ENCODE assay signal across 8 mouse cellular contexts in the genomic region with DNA sequence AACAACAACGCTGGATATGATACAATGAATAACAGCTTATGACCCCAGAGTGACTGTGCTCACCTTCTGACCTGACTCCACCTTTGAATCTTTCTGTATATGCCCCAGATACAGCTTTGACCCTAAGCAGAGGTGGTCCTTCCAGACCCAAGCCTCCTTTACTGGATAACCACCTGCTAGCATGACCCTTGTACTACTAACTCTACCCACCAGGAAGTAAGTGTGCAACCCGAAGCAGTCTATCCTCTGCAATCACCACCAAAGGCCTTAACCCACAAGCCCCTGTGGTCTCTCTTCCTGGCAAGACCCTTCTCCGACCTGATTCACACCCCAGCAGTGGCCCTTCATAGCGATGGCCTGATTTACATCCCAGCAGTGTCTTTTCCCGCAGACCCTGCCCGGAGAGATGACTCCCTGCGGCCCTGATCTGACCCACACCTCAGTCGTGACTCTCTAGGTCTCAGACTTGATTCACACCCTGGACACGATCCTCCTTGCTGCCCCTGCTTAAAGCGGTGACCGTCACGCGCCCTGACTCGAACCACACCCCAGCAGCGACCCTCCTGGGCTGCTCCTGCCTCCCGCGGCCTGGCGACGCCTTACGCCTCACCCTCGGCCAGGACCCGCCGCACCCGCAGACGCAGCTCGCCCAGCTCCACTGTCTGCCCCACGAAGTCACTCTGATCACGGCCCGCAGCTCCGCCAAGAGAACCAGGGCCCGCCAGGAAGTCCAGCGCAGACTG. TPM values are rescaled to one million over a fixed set of nuclear protein-coding genes. Genes with fewer than 3 reads are reported as not detected.
DNase-seq lines count a peak whose midpoint lies in the region; ATAC-seq and TF ChIP-seq lines count a peak whose summit lies in the region.

No protein-coding gene starts in this region.

- H3K36me3 ChIP-seq in heart, embryonic 16.5 days (ENCODE audit: control insufficient read depth, insufficient read depth): peaks cover 7% of the 10 kb centered on the region
- peaks cover 7% of the 10 kb centered on the region for H3K36me3 ChIP-seq in E14TG2a.4 (ENCODE audit: insufficient read depth, low read length)
- H3K36me3 ChIP-seq in limb, embryonic 11.5 days (ENCODE audit: control insufficient read depth, insufficient read depth, low read length): no peaks in the 10 kb centered on the region; the same call in 1 of the 2 replicates
- H3K36me3 ChIP-seq in neural tube, embryonic 14.5 days (ENCODE audit: control insufficient read depth, insufficient read depth, low read length): peaks cover 5% of the 10 kb centered on the region; the same call in 1 of the 2 replicates

- ATAC-seq in heart, embryonic 16.5 days (replicated peaks; ENCODE audit: extremely low read depth, insufficient read depth, low FRiP score): peak; percentile 76
- peak; percentile 78 for ATAC-seq in limb, embryonic 11.5 days (ENCODE audit: insufficient number of reproducible peaks, low FRiP score, low TSS enrichment, low read depth)
- peak; percentile 87 for ATAC-seq in neural tube, embryonic 14.5 days (ENCODE audit: low read depth)

- H3K4me1 ChIP-seq in heart, embryonic 16.5 days (ENCODE audit: control insufficient read depth, insufficient read depth, low read length): peaks cover 25% of the 10 kb centered on the region
- H3K4me1 ChIP-seq in E14TG2a.4 (replicated peaks; ENCODE audit: low read depth, low read length): peaks cover 25% of the 10 kb centered on the region
- H3K4me1 ChIP-seq in embryonic fibroblast, embryonic 13.5 days (ENCODE audit: control insufficient read depth, insufficient read depth, low read length): peaks cover 5% of the 10 kb centered on the region
- peaks cover 5% of the 10 kb centered on the region; the same call in 1 of the 2 replicates for H3K4me1 ChIP-seq in limb, embryonic 11.5 days (ENCODE audit: control insufficient read depth, insufficient read depth, low read length)
- H3K4me1 ChIP-seq in neural tube, embryonic 14.5 days (ENCODE audit: control insufficient read depth, insufficient read depth, low read length): peaks cover 12% of the 10 kb centered on the region; the same call in 1 of the 2 replicates

- H3K9ac ChIP-seq in heart, embryonic 16.5 days (ENCODE audit: low read length): peak overlapping the region; percentile 99
- peak overlapping the region; percentile 82 for H3K9ac ChIP-seq in limb, embryonic 11.5 days (ENCODE audit: low read length)
- H3K9ac ChIP-seq in neural tube, embryonic 14.5 days (replicated peaks; ENCODE audit: low read depth, low read length): peak overlapping the region; percentile 93

- no peaks in the 10 kb centered on the region for H3K9me3 ChIP-seq in heart, embryonic 16.5 days (replicated peaks; ENCODE audit: control insufficient read depth, low read length)
- no peaks in the 10 kb centered on the region for H3K9me3 ChIP-seq in E14TG2a.4 (ENCODE audit: low read length)
- no peaks in the 10 kb centered on the region for H3K9me3 ChIP-seq in limb, embryonic 11.5 days (ENCODE audit: control insufficient read depth, low read length)
- no peaks in the 10 kb centered on the region for H3K9me3 ChIP-seq in neural tube, embryonic 14.5 days (ENCODE audit: control insufficient read depth, low read length)

- H3K4me2 ChIP-seq in heart, embryonic 16.5 days (ENCODE audit: low read depth, low read length): peak overlapping the region; percentile 82
- peak overlapping the region; percentile 91 for H3K4me2 ChIP-seq in limb, embryonic 11.5 days (ENCODE audit: low read depth, severe bottlenecking)
- peak overlapping the region; percentile 97 for H3K4me2 ChIP-seq in neural tube, embryonic 14.5 days (ENCODE audit: low read depth, low read length)

- intact Hi-C loops in gastrocnemius, postnatal 36 days (cut with DNase I): no loop called here

- 1% methylated on average over 32 of the region's 32 CpGs for WGBS in heart, embryonic 16.5 days
- WGBS in limb, embryonic 11.5 days: 2% methylated on average over 32 of the region's 32 CpGs
- 2% methylated on average over 32 of the region's 32 CpGs for WGBS in neural tube, embryonic 14.5 days

- no peak for TF ChIP-seq POLR2A in embryonic fibroblast, embryonic 13.5 days (IDR thresholded peaks at IDR 0.05; ENCODE audit: low read depth, low read length)

- H3K27me3 ChIP-seq in heart, embryonic 16.5 days (ENCODE audit: control insufficient read depth, insufficient read depth, low read length): no peaks in the 10 kb centered on the region
- H3K27me3 ChIP-seq in E14TG2a.4 (ENCODE audit: insufficient read depth, low read length): no peaks in the 10 kb centered on the region
- no peaks in the 10 kb centered on the region for H3K27me3 ChIP-seq in limb, embryonic 11.5 days (ENCODE audit: control insufficient read depth, insufficient read depth, low read length)
- no peaks in the 10 kb centered on the region for H3K27me3 ChIP-seq in neural tube, embryonic 14.5 days (ENCODE audit: control insufficient read depth, insufficient read depth, low read length)

- peak overlapping the region; percentile 92 for H3K27ac ChIP-seq in heart, embryonic 16.5 days (ENCODE audit: low read length)
- H3K27ac ChIP-seq in embryonic fibroblast, embryonic 13.5 days (ENCODE audit: insufficient read depth, low read length): no peak overlapping the region; the same call in 1 of the 2 replicates
- H3K27ac ChIP-seq in limb, embryonic 11.5 days (replicated peaks; ENCODE audit: low read depth, low read length): peak overlapping the region; percentile 60; the same call in 1 of the 2 replicates
- peak overlapping the region; percentile 87 for H3K27ac ChIP-seq in neural tube, embryonic 14.5 days (ENCODE audit: low read depth, low read length)

- no peak for DNase-seq in heart, adult 18-20 months
- no peak for DNase-seq in limb, embryonic 11.5 days (ENCODE audit: low spot score)
- no peak for DNase-seq in layer of hippocampus, adult 9-11 months
- DNase-seq in gastrocnemius, postnatal 36 days: no peak

- no peak for TF ChIP-seq CTCF in E14TG2a.4 (conservative IDR thresholded peaks at IDR 0.05; ENCODE audit: low read length)
- TF ChIP-seq CTCF in embryonic fibroblast, embryonic 13.5 days (IDR thresholded peaks at IDR 0.05; ENCODE audit: borderline replicate concordance, insufficient read depth, low read length): no peak

- peak overlapping the region; percentile 99 for H3K4me3 ChIP-seq in heart, embryonic 16.5 days (ENCODE audit: low read length)
- peak overlapping the region; percentile 92 for H3K4me3 ChIP-seq in E14TG2a.4 (replicated peaks; ENCODE audit: low read length)
- H3K4me3 ChIP-seq in embryonic fibroblast, embryonic 13.5 days (ENCODE audit: insufficient read depth, low read length): peak overlapping the region; percentile 76
- peak overlapping the region; percentile 74 for H3K4me3 ChIP-seq in limb, embryonic 11.5 days (ENCODE audit: low read depth, low read length)
- peak overlapping the region; percentile 85 for H3K4me3 ChIP-seq in neural tube, embryonic 14.5 days (ENCODE audit: low read depth, low read length)

RNA-seq across cellular contexts. Expression of a gene that starts 0.5 kb away (rescaled TPM):
- 32.3 and 33.9 TPM in 2 replicates for polyA plus RNA-seq in heart, embryonic 16.5 days (2015; fragmentation: Nextera tagmentation; extraction: Ambion mirVana)
- 10 to 100 TPM; 18.2 to 21.5 TPM for total RNA-seq in heart, adult 18-20 months (2021)
- 74.7 and 92.7 TPM in 2 replicates for polyA plus RNA-seq in embryonic fibroblast, embryonic 13.5 days (2011; ENCODE audit: insufficient read length, low read depth, missing spikeins)
- polyA plus RNA-seq in limb, embryonic 11.5 days (2014; fragmentation: Nextera tagmentation; extraction: Ambion mirVana): 45.9 and 46.4 TPM in 2 replicates
- polyA plus RNA-seq in neural tube, embryonic 14.5 days (2014; fragmentation: Nextera tagmentation; extraction: Ambion mirVana): 42.4 and 49.9 TPM in 2 replicates
- 10 to 100 TPM; 11.1 to 13.1 TPM for total RNA-seq in gastrocnemius, postnatal 36 days (2021)

RNA-seq across cellular contexts. Expression of a gene that starts 0.5 kb away (rescaled TPM):
- polyA plus RNA-seq in heart, embryonic 16.5 days (2015; fragmentation: Nextera tagmentation; extraction: Ambion mirVana): 16.6 and 19.7 TPM in 2 replicates
- total RNA-seq in heart, adult 18-20 months (2021): 10 to 100 TPM in 1 of 2 experiments, 1 to 10 TPM in 1; 8.5 to 11.1 TPM
- 29.0 and 36.3 TPM in 2 replicates for polyA plus RNA-seq in embryonic fibroblast, embryonic 13.5 days (2011; ENCODE audit: insufficient read length, low read depth, missing spikeins)
- 16.5 and 18.3 TPM in 2 replicates for polyA plus RNA-seq in limb, embryonic 11.5 days (2014; fragmentation: Nextera tagmentation; extraction: Ambion mirVana)
- 29.4 and 30.8 TPM in 2 replicates for polyA plus RNA-seq in neural tube, embryonic 14.5 days (2014; fragmentation: Nextera tagmentation; extraction: Ambion mirVana)
- total RNA-seq in gastrocnemius, postnatal 36 days (2021): 1 to 10 TPM; 6.6 to 6.7 TPM

RNA-seq across cellular contexts. Expression of a gene that starts 31.1 kb away (rescaled TPM):
- polyA plus RNA-seq in heart, embryonic 16.5 days (2015; fragmentation: Nextera tagmentation; extraction: Ambion mirVana): 13.9 and 15.5 TPM in 2 replicates
- 10 to 100 TPM; 18.1 to 21.4 TPM for total RNA-seq in heart, adult 18-20 months (2021)
- polyA plus RNA-seq in embryonic fibroblast, embryonic 13.5 days (2011; ENCODE audit: insufficient read length, low read depth, missing spikeins): 17.9 and 18.6 TPM in 2 replicates
- polyA plus RNA-seq in limb, embryonic 11.5 days (2014; fragmentation: Nextera tagmentation; extraction: Ambion mirVana): 14.3 and 14.5 TPM in 2 replicates
- 11.7 and 12.2 TPM in 2 replicates for polyA plus RNA-seq in neural tube, embryonic 14.5 days (2014; fragmentation: Nextera tagmentation; extraction: Ambion mirVana)
- total RNA-seq in gastrocnemius, postnatal 36 days (2021): 1 to 10 TPM; 7.2 to 8.9 TPM

RNA-seq across cellular contexts. Expression of a gene that starts 40.4 kb away (rescaled TPM):
- polyA plus RNA-seq in heart, embryonic 16.5 days (2015; fragmentation: Nextera tagmentation; extraction: Ambion mirVana): 6.3 and 7.2 TPM in 2 replicates
- total RNA-seq in heart, adult 18-20 months (2021): 1 to 10 TPM; 4.8 to 6.6 TPM
- 11.7 and 11.8 TPM in 2 replicates for polyA plus RNA-seq in embryonic fibroblast, embryonic 13.5 days (2011; ENCODE audit: insufficient read length, low read depth, missing spikeins)
- 8.5 and 11.3 TPM in 2 replicates for polyA plus RNA-seq in limb, embryonic 11.5 days (2014; fragmentation: Nextera tagmentation; extraction: Ambion mirVana)
- polyA plus RNA-seq in neural tube, embryonic 14.5 days (2014; fragmentation: Nextera tagmentation; extraction: Ambion mirVana): 25.5 and 28.7 TPM in 2 replicates
- 1 to 10 TPM; 4.6 to 7.3 TPM for total RNA-seq in gastrocnemius, postnatal 36 days (2021)

RNA-seq across cellular contexts. Expression of a gene that starts 46.3 kb away (rescaled TPM):
- polyA plus RNA-seq in heart, embryonic 16.5 days (2015; fragmentation: Nextera tagmentation; extraction: Ambion mirVana): 0.41 and 0.61 TPM in 2 replicates
- not detected for total RNA-seq in heart, adult 18-20 months (2021)
- 0.23 TPM in 1 of 2 replicates, not detected in the other for polyA plus RNA-seq in embryonic fibroblast, embryonic 13.5 days (2011; ENCODE audit: insufficient read length, low read depth, missing spikeins)
- 0.55 and 0.84 TPM in 2 replicates for polyA plus RNA-seq in limb, embryonic 11.5 days (2014; fragmentation: Nextera tagmentation; extraction: Ambion mirVana)
- polyA plus RNA-seq in neural tube, embryonic 14.5 days (2014; fragmentation: Nextera tagmentation; extraction: Ambion mirVana): 2.6 and 3.3 TPM in 2 replicates
- not detected for total RNA-seq in gastrocnemius, postnatal 36 days (2021)
